Mouse (Mus musculus) cerebellum, adult 18-20 months (tissue): ENCODE data around the gene Kcns3.
"Not testable (repeated sequence)": the region's sequence is repeated elsewhere in the genome, so short reads cannot be mapped to it uniquely, and the experiment has no call there.

Experiments used
- DNase-seq, 2 experiments: peaks; one replicate each; pipeline ENCODE4 v3.0.0; 2021

Kcns3 gene

DNA sequence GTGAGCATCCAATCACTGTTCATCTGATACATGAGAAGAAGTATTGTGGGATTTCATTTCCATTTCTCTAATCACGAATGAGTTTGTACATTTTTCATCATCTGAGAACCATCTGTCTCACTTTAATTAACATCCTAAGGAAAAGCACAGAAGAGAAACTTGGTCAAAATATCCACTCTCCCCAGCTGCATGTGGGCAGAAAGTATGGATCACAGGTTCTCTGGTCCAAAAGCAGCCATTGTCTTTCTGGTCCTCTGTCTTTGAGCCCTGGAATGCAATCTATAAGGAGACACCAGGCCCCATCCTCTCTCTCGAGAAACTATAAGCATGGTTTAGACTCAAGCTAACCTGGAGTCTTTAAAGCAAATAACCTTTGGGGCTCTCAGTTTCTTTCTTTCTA, 79.8 kb downstream of the Kcns3 start:
- DNase-seq, result no peak

DNA sequence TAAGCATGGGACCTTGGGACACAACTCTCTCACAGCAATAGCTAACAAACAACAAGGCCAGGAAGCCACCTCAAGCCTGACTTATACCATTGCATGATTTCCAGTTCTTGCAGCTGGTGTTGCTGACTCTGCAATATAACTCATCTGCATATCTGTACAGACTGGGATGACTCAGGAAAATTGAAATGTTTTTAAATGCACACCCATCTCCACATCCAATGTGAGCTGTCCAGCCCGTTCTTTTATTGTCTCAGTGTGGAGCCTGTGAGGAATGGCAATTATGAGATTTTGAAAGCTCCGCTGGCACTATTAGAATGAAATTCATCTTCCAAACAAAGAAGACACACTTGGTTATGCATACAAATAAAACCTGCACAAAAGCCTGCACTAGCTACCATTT, 84.0 kb downstream of the Kcns3 start:
- DNase-seq, result no peak

DNA sequence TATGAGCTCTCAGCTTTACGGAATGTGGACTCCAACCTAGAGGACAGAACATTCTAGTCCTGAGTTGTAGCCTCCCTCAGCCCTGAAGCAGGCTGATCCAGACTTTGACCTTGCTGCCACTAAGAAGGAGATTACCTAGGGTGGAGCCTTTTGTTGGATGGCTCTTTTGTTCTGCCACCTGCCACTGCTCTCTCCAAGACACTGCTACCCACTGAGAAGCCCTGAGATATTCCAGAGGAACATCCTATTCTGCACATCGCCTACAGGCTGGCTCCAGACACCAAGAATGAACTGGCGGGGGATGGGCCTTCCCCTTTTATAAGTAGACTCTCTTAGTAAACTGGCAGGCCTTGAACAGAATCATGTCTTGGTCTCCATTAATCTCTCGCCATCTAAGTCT, 98.2 kb downstream of the Kcns3 start:
- DNase-seq, result not testable (repeated sequence)

DNA sequence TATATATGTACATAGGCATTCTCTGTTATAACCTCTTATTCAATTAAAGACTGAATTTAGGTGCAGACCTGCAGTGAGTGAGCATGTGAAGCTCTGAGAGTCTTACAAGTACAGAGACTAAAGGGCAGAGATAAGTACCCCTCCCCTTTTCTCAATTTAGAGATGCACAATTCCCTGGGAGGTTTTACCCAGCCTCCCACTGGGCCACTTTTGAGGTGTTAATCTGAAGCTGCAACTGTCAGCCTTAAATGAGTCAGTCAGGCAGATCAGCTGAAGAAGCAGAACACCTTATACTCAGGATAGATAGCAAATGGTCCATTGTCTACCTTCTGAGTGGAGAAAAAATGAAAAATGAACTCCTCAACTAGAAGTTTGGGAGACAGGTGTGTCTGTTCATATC, 109.0 kb downstream of the Kcns3 start:
- DNase-seq, result no peak
